Mouse (Mus musculus): ENCODE results near the gene Aqp3.

DNA sequence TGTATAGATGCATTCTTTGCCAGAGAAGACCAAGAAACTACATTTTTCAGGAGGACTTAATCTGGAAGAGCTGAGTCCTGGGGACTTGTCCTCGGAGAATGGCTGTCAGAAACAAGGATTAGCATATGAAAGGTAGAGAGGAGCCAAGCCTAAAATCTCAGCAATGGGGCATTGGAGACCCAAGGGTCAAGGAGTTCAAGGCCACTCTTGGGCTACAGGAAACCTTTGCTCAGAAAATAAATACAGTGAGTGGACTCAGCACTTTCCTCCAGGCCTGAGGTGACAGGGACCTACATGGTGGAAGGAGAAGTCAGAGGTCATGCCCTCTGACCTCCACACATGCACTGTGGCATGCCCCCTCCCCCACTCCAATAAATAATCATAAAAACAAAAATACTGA is 3.0 kb upstream of the Aqp3 start:
- TF ChIP-seq CTCF (IDR thresholded peaks at IDR 0.05; ENCODE audit: extremely low read depth, insufficient read depth, low read length) = no peak
- no peak for TF ChIP-seq POLR2A (IDR thresholded peaks at IDR 0.05; ENCODE audit: extremely low read depth, insufficient read depth, low read length)
